Mouse (Mus musculus) CH12.LX (cell line): ENCODE data around the gene Arrb1. TPM values are rescaled to one million over a fixed set of nuclear protein-coding genes. Genes with fewer than 3 reads are reported as not detected.

ENCODE experiments used
- DNase-seq: peaks from one replicate; pipeline ENCODE4 v3.0.0-alpha.2; 2013; ENCODE audit errors: extremely low read depth
- H3K27ac ChIP-seq: 2 replicates; pipeline ENCODE4 v1.5.1; 2012; ENCODE audit warnings: low read depth, mild to moderate bottlenecking, control low read depth, moderate library complexity; ENCODE audit not compliant: insufficient read depth
- H3K27me3 ChIP-seq: replicated peaks from 2 replicates; pipeline ENCODE3; 2012; ENCODE audit warnings: inconsistent platforms
- H3K36me3 ChIP-seq, 2 experiments: replicated peaks in 1 of 2; 2 replicates each; pipeline versions ENCODE3 to v1.6.1; 2012; ENCODE audit warnings: inconsistent platforms in 1 of 2, low read length in 1 of 2, mild to moderate bottlenecking in 1 of 2, mixed read lengths in 1 of 2, moderate library complexity in 1 of 2; ENCODE audit not compliant: control insufficient read depth in 1 of 2, insufficient read depth in 1 of 2
- H3K4me1 ChIP-seq, 2 experiments: 2 replicates each; pipeline ENCODE4 v1.6.1; 2012; ENCODE audit warnings: inconsistent platforms in 1 of 2, moderate library complexity in 1 of 2; ENCODE audit not compliant: insufficient read depth in 2 of 2, control insufficient read depth in 1 of 2
- H3K4me2 ChIP-seq: 2 replicates; pipeline ENCODE4 v1.6.1; 2012; ENCODE audit warnings: low read depth, mild to moderate bottlenecking, control low read depth; ENCODE audit not compliant: poor library complexity, insufficient read depth, severe bottlenecking
- H3K4me3 ChIP-seq, 3 experiments: fragments of 150-350 bp in 1 of 3; sonication (generic) in 1 of 3; replicated peaks in 1 of 3; 2 replicates each; pipeline versions ENCODE3 to v1.5.1; 2011 to 2012; ENCODE audit warnings: low read depth in 2 of 3, low read length in 2 of 3, mild to moderate bottlenecking in 2 of 3, moderate library complexity in 2 of 3, control low read depth in 1 of 3, improper control_type of control experiment in 1 of 3, inconsistent platforms in 1 of 3, mixed read lengths in 1 of 3; ENCODE audit not compliant: poor library complexity in 1 of 3
- H3K79me2 ChIP-seq: replicated peaks from 2 replicates; pipeline ENCODE4 v1.6.1; 2012; ENCODE audit warnings: mild to moderate bottlenecking, moderate library complexity; ENCODE audit not compliant: control insufficient read depth, poor library complexity, insufficient read depth, severe bottlenecking; ENCODE audit errors: extremely low read depth
- H3K9ac ChIP-seq: 2 replicates; pipeline ENCODE4 v1.6.1; 2012; ENCODE audit warnings: low read depth, mild to moderate bottlenecking, control low read depth, moderate library complexity; ENCODE audit not compliant: insufficient read depth
- H3K9me3 ChIP-seq: replicated peaks from 2 replicates; pipeline ENCODE3; 2012; ENCODE audit warnings: low read length, inconsistent platforms, mixed read lengths
- BHLHE40 ChIP-seq: IDR thresholded peaks from 2 replicates; pipeline ENCODE4 v1.6.1; 2011; ENCODE audit warnings: mild to moderate bottlenecking, low read depth, low read length, improper control_type of control experiment
- CHD1 ChIP-seq: IDR thresholded peaks from 2 replicates; pipeline ENCODE4 v1.6.1; 2012; ENCODE audit warnings: low read depth, low read length, improper control_type of control experiment, inconsistent platforms
- CTCF ChIP-seq, 2 experiments: IDR thresholded peaks in 1 of 2; conservative IDR thresholded peaks in 1 of 2; 2 replicates each; pipeline ENCODE4 v1.5.1; 2011 to 2012; ENCODE audit warnings: low read depth in 2 of 2, low read length in 2 of 2, improper control_type of control experiment in 1 of 2, inconsistent platforms in 1 of 2, mild to moderate bottlenecking in 1 of 2, moderate library complexity in 1 of 2
- E2F4 ChIP-seq: IDR thresholded peaks from 2 replicates; pipeline ENCODE4 v1.6.1; 2011; ENCODE audit warnings: low read depth, low read length, improper control_type of control experiment; ENCODE audit not compliant: insufficient replicate concordance
- ELF1 ChIP-seq: IDR thresholded peaks from 2 replicates; pipeline ENCODE4 v1.6.1; 2014; ENCODE audit warnings: low read depth, mild to moderate bottlenecking, inconsistent platforms, low read length, improper control_type of control experiment
- EP300 ChIP-seq: IDR thresholded peaks from 2 replicates; pipeline ENCODE4 v1.6.1; 2011; ENCODE audit warnings: low read length, improper control_type of control experiment
- IRF4 ChIP-seq: IDR thresholded peaks from 2 replicates; pipeline ENCODE4 v1.6.1; 2014; ENCODE audit warnings: low read depth, mild to moderate bottlenecking, inconsistent platforms, low read length, improper control_type of control experiment
- KAT2A ChIP-seq: IDR thresholded peaks from 2 replicates; pipeline ENCODE4 v1.6.1; 2012; ENCODE audit warnings: low read length, improper control_type of control experiment, inconsistent platforms; ENCODE audit not compliant: insufficient replicate concordance
- MAZ ChIP-seq: IDR thresholded peaks from 2 replicates; pipeline ENCODE4 v1.6.1; 2012; ENCODE audit warnings: low read depth, mild to moderate bottlenecking, inconsistent platforms, low read length, improper control_type of control experiment, moderate library complexity
- MEF2A ChIP-seq: IDR thresholded peaks from 2 replicates; pipeline ENCODE4 v1.6.1; 2014; ENCODE audit warnings: low read depth, mild to moderate bottlenecking, inconsistent platforms, low read length, improper control_type of control experiment, borderline replicate concordance
- MYC ChIP-seq: IDR thresholded peaks from 2 replicates; pipeline ENCODE4 v1.6.1; 2011; ENCODE audit warnings: low read depth, mild to moderate bottlenecking, improper control_type of control experiment, low read length
- POLR2AphosphoS2 ChIP-seq: IDR thresholded peaks from 2 replicates; pipeline ENCODE4 v1.6.1; 2011; ENCODE audit warnings: low read depth, low read length, improper control_type of control experiment
- RAD21 ChIP-seq: IDR thresholded peaks from 2 replicates; pipeline ENCODE4 v1.6.1; 2011; ENCODE audit warnings: low read depth, mild to moderate bottlenecking, low read length, improper control_type of control experiment, moderate library complexity
- RCOR1 ChIP-seq: conservative IDR thresholded peaks from 2 replicates; pipeline ENCODE4 v1.6.1; 2012; ENCODE audit warnings: low read depth, mild to moderate bottlenecking, inconsistent platforms, low read length, improper control_type of control experiment
- SMC3 ChIP-seq: IDR thresholded peaks from 2 replicates; pipeline ENCODE4 v1.6.1; 2011; ENCODE audit warnings: low read depth, low read length, improper control_type of control experiment
- TBP ChIP-seq: conservative IDR thresholded peaks from 2 replicates; pipeline ENCODE4 v1.6.1; 2011; ENCODE audit warnings: low read depth, low read length, improper control_type of control experiment
- UBTF ChIP-seq: IDR thresholded peaks from 2 replicates; pipeline ENCODE4 v1.6.1; 2012; ENCODE audit warnings: low read depth, mild to moderate bottlenecking, inconsistent platforms, low read length, improper control_type of control experiment, moderate library complexity
- USF2 ChIP-seq: conservative IDR thresholded peaks from 2 replicates; pipeline ENCODE4 v1.6.1; 2011; ENCODE audit warnings: low read depth, low read length, improper control_type of control experiment
- ZKSCAN1 ChIP-seq: IDR thresholded peaks from 2 replicates; pipeline ENCODE4 v1.6.1; 2012; ENCODE audit warnings: low read depth, inconsistent platforms, low read length, improper control_type of control experiment, borderline replicate concordance
- dilution Hi-C: fragments of 300-500 bp; cut with MboI; formaldehyde crosslinking; loops from 2 replicates; pipeline ENCODE4 v1.14.3; 2020; ENCODE audit warnings: low sequenced_read_pairs; ENCODE audit not compliant: extremely low pct_unique_long_range_greater_than_20kb, extremely low pct_ligation_motif_present
- in situ Hi-C: fragments of 300-500 bp; cut with MboI; formaldehyde crosslinking; loops from 3 replicates; pipeline ENCODE4 v1.14.3; 2019; ENCODE audit warnings: low sequenced_read_pairs, low pct_ligation_motif_present, low pct_unique_long_range_greater_than_20kb, mixed read lengths
- polyA plus RNA-seq: library from polyadenylated mRNA; unstranded; fragments of >175 nt; gene quantifications from 2 replicates; pipeline ENCODE4 v1.2.1, GENCODE M21; 2012; ENCODE audit warnings: low read depth; ENCODE audit not compliant: insufficient read length
- total RNA-seq, 2 experiments: library from RNA; depleted of rRNA; stranded (reverse); fragments of 300-350 nt in 1 of 2; fragments of >200 nt in 1 of 2; gene quantifications; 2 replicates each; pipeline ENCODE4 v1.2.3; 2012 to 2014

Gene Arrb1
- total and polyA plus RNA-seq, 3 experiments = 3.3 to 5.2 (median 4.2) TPM

DNA sequence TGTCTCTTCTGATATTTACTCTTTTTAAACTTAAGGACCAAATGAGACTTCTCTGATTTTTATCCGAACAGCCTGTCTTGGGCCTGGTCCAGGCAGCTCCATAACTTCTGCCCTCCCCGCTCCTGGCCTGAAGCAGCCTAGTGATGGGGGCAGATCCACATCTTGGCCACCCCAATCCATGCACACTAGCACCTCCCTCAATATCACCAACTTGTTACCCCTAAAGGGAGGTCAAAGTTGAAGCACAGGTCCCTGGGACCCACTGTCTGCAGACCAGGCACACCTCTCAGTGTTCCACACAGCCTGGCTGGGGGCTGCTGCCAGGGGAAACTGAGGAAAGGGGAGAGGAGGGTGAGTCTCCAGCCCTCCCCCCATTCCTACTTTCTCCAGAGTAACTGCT, 69.8 kb downstream of the Arrb1 start:
- dilution Hi-C loops = no loop called here
- peaks cover 0 to 19% of the 10 kb centered on the region in 2 experiments; a peak in 2 of 4 replicates for H3K4me1 ChIP-seq
- H3K36me3 ChIP-seq = peaks cover 0 to 5% of the 10 kb centered on the region in 2 experiments
- H3K4me2 ChIP-seq = no peak overlapping the region
- H3K79me2 ChIP-seq = no peaks in the 10 kb centered on the region
- no peak overlapping the region for H3K27ac ChIP-seq
- H3K27me3 ChIP-seq = no peaks in the 10 kb centered on the region
- no peak overlapping the region for H3K4me3 ChIP-seq
- no peak overlapping the region for H3K9ac ChIP-seq
- in situ Hi-C loops = no loop called here
- no peak for DNase-seq
- TF ChIP-seq BHLHE40 = no peak
- no peak for TF ChIP-seq ELF1
- TF ChIP-seq UBTF = no peak
- no peak for TF ChIP-seq MYC
- no peaks in the 10 kb centered on the region for H3K9me3 ChIP-seq

DNA sequence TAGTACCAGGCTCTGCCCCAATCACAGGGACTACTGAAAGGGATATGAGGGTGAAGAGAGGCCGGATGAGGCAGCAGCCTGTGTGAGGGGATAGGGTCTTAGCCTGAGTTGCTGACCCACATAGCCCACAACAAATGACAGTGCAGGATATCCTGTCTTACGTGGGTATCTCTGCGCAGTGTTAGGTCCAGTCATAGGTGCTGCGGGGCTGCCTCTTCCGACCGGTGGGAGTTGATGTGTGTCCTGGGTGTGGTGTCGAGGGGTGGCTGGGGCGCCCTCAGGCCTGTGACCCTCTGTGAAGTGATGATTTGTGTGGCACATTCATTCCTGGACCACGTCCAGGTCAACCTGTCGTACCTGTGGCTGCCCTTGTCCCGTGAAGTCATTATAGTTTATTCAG, 71.0 kb downstream of the Arrb1 start:
- dilution Hi-C loops = no loop called here
- TF ChIP-seq IRF4 = no peak
- TF ChIP-seq RCOR1 = no peak
- TF ChIP-seq CHD1 = no peak
- TF ChIP-seq CTCF (conservative IDR thresholded peaks at IDR 0.05 in 1 of 2, IDR thresholded peaks at IDR 0.05 in 1 of 2; ENCODE audit: low read depth in 2 of 2, low read length in 2 of 2) = no peak
- no peak for TF ChIP-seq UBTF
- TF ChIP-seq ZKSCAN1 = no peak
- no peak for TF ChIP-seq SMC3
- no peak for TF ChIP-seq TBP
- no peak for TF ChIP-seq RAD21
- TF ChIP-seq E2F4 = no peak
- no peak for TF ChIP-seq POLR2AphosphoS2
- TF ChIP-seq MEF2A = no peak
- no peak for TF ChIP-seq USF2
- no peak for TF ChIP-seq MAZ
- TF ChIP-seq EP300 = no peak
- no peak for TF ChIP-seq KAT2A
- TF ChIP-seq, all 38 proteins: peak for 0
- H3K9me3 ChIP-seq = no peaks in the 10 kb centered on the region
- in situ Hi-C loops = no loop called here
- peaks cover 0 to under 1% of the 10 kb centered on the region in 2 experiments for H3K36me3 ChIP-seq
- H3K79me2 ChIP-seq = no peaks in the 10 kb centered on the region
- H3K27ac ChIP-seq = no peak overlapping the region
- DNase-seq = no peak
- no peak overlapping the region for H3K4me3 ChIP-seq
- H3K27me3 ChIP-seq = no peaks in the 10 kb centered on the region
- H3K4me1 ChIP-seq = peaks cover 0 to 19% of the 10 kb centered on the region in 2 experiments; a peak in 2 of 4 replicates
- H3K4me2 ChIP-seq = no peak overlapping the region
- H3K9ac ChIP-seq = no peak overlapping the region
